Mouse (Mus musculus): ENCODE data around the gene Pkig. TPM values are rescaled to one million over a fixed set of nuclear protein-coding genes. Genes with fewer than 3 reads are reported as not detected.
"Not testable (repeated sequence)": the region's sequence is repeated elsewhere in the genome, so short reads cannot be mapped to it uniquely, and the experiment has no call there.

The Pkig gene
- total RNA-seq, 1 experiment = 14.8 TPM

DNA sequence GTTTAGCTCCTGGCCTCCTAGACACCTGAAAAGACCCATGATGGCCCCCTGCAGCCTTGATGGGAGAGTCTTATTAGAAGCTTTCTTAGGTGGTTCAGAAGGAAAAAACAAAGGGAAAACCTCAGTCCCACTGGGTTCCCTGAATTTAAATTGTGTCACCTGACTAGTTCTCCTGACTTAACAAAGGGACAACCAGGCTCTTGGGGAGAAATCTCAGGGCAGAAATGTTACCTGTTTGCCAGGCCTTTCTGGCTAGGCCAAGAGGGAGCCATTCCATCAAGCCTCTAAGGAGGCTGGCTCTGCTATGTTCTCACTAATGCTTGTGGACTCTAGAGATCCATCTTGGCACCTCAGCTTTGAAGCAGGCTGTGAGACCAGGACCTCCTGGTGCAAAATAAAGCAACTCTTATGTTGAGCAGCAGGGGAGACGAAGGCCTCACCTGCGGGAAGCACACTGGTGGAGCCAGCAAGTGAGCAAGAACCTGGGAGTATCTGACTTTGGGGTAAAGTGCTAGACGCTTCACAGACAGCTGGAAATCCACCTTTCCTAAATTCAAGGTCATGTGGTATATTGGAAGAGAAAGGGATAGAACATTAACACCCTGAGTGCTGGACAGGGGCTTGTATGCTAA lies 40.8 kb upstream of the Pkig start:
- Histone ChIP-seq H3K4me1 (ENCODE audit: control insufficient read depth in 2 of 2, insufficient read depth in 2 of 2, low read length in 2 of 2, poor library complexity in 1 of 2) (no peaks in the 10 kb centered on the region), H3K36me3 (ENCODE audit: control insufficient read depth, insufficient read depth, low read length, poor library complexity, severe bottlenecking) (peaks cover 6% of the 10 kb centered on the region), H3K9ac (ENCODE audit: insufficient read depth, low read depth, low read length, poor library complexity, severe bottlenecking) (no peak overlapping the region), H3K9me3 (ENCODE audit: control insufficient read depth, insufficient read depth, low read depth, low read length) (no peaks in the 10 kb centered on the region), H3K27ac (ENCODE audit: insufficient read depth, low read depth, low read length, poor library complexity, severe bottlenecking) (no peak overlapping the region), H3K4me3 (ENCODE audit: insufficient read depth in 1 of 2, low read depth in 1 of 2, low read length in 2 of 2, poor library complexity in 1 of 2, severe bottlenecking in 1 of 2) (no peak overlapping the region)
- no peak for DNase-seq (ENCODE audit: low read depth, low spot score)
- TF ChIP-seq HCFC1 (IDR thresholded peaks at IDR 0.05; ENCODE audit: borderline replicate concordance, insufficient read depth, low read length) = no peak
- no peak for TF ChIP-seq ZNF384 (IDR thresholded peaks at IDR 0.05; ENCODE audit: low read depth, low read length)
- no peak for TF ChIP-seq CHD2 (IDR thresholded peaks at IDR 0.05; ENCODE audit: low read depth, low read length)
- in situ Hi-C loops (cut with MboI; ENCODE audit: low sequenced_read_pairs in 2 of 2, unreplicated experiment in 2 of 2) = no loop called here

GRCm38 (mm10) chr2:163617874-163618273 lies 40.3 kb upstream of the Pkig start:
- DNase-seq (ENCODE audit: low read depth, low spot score) = no peak
- no peaks in the 10 kb centered on the region for H3K4me1 ChIP-seq (ENCODE audit: control insufficient read depth in 2 of 2, insufficient read depth in 2 of 2, low read length in 2 of 2, poor library complexity in 1 of 2)
- no peak overlapping the region for H3K9ac ChIP-seq (ENCODE audit: insufficient read depth, low read depth, low read length, poor library complexity, severe bottlenecking)
- H3K4me3 ChIP-seq (ENCODE audit: insufficient read depth in 1 of 2, low read depth in 1 of 2, low read length in 2 of 2, poor library complexity in 1 of 2, severe bottlenecking in 1 of 2) = no peak overlapping the region
- TF ChIP-seq MAFK (IDR thresholded peaks at IDR 0.05; ENCODE audit: insufficient read depth, low read depth, low read length) (no peak), ZC3H11A (IDR thresholded peaks at IDR 0.05; ENCODE audit: borderline replicate concordance, low read depth, low read length) (no peak), CHD2 (IDR thresholded peaks at IDR 0.05; ENCODE audit: low read depth, low read length) (no peak), HCFC1 (IDR thresholded peaks at IDR 0.05; ENCODE audit: borderline replicate concordance, insufficient read depth, low read length) (no peak), ZNF384 (IDR thresholded peaks at IDR 0.05; ENCODE audit: low read depth, low read length) (no peak)
- in situ Hi-C loops (cut with MboI; ENCODE audit: low sequenced_read_pairs in 2 of 2, unreplicated experiment in 2 of 2) = no loop called here
- H3K27ac ChIP-seq (ENCODE audit: insufficient read depth, low read depth, low read length, poor library complexity, severe bottlenecking) = no peak overlapping the region
- H3K9me3 ChIP-seq (ENCODE audit: control insufficient read depth, insufficient read depth, low read depth, low read length) = no peaks in the 10 kb centered on the region
- peaks cover 5% of the 10 kb centered on the region for H3K36me3 ChIP-seq (ENCODE audit: control insufficient read depth, insufficient read depth, low read length, poor library complexity, severe bottlenecking)

DNA sequence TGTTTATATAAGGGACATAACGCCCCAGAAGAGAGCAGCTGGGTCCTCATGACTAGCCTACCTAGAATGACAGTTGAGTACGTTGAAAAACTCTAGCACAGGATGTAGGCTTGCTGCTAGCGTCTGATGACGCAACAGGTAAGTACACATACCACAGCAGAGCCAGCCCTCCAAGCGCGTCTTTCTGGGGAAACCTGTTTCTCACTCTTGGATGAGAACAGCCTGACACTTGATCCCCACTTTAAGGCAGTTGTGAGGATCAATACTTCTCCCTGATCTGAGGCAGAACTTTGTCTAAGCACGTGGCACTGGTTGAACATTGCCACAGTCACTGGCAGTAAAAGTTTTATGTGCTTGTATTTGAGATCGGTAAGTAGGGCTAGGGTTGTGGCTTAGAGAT lies 37.7 kb upstream of the Pkig start:
- in situ Hi-C loops (cut with MboI; ENCODE audit: low sequenced_read_pairs in 2 of 2, unreplicated experiment in 2 of 2) = no loop called here
- Histone ChIP-seq H3K27ac (ENCODE audit: insufficient read depth, low read depth, low read length, poor library complexity, severe bottlenecking) (no peak overlapping the region), H3K9me3 (ENCODE audit: control insufficient read depth, insufficient read depth, low read depth, low read length) (no peaks in the 10 kb centered on the region), H3K4me1 (ENCODE audit: control insufficient read depth in 2 of 2, insufficient read depth in 2 of 2, low read length in 2 of 2, poor library complexity in 1 of 2) (no peaks in the 10 kb centered on the region), H3K4me3 (ENCODE audit: insufficient read depth in 1 of 2, low read depth in 1 of 2, low read length in 2 of 2, poor library complexity in 1 of 2, severe bottlenecking in 1 of 2) (no peak overlapping the region), H3K9ac (ENCODE audit: insufficient read depth, low read depth, low read length, poor library complexity, severe bottlenecking) (no peak overlapping the region), H3K36me3 (ENCODE audit: control insufficient read depth, insufficient read depth, low read length, poor library complexity, severe bottlenecking) (peaks cover 2% of the 10 kb centered on the region)
- DNase-seq (ENCODE audit: low read depth, low spot score) = no peak
- TF ChIP-seq ZC3H11A (IDR thresholded peaks at IDR 0.05; ENCODE audit: borderline replicate concordance, low read depth, low read length) = no peak
- TF ChIP-seq MAFK (IDR thresholded peaks at IDR 0.05; ENCODE audit: insufficient read depth, low read depth, low read length) = no peak
- no peak for TF ChIP-seq ZNF384 (IDR thresholded peaks at IDR 0.05; ENCODE audit: low read depth, low read length)
- no peak for TF ChIP-seq CHD2 (IDR thresholded peaks at IDR 0.05; ENCODE audit: low read depth, low read length)
- no peak for TF ChIP-seq HCFC1 (IDR thresholded peaks at IDR 0.05; ENCODE audit: borderline replicate concordance, insufficient read depth, low read length)

DNA sequence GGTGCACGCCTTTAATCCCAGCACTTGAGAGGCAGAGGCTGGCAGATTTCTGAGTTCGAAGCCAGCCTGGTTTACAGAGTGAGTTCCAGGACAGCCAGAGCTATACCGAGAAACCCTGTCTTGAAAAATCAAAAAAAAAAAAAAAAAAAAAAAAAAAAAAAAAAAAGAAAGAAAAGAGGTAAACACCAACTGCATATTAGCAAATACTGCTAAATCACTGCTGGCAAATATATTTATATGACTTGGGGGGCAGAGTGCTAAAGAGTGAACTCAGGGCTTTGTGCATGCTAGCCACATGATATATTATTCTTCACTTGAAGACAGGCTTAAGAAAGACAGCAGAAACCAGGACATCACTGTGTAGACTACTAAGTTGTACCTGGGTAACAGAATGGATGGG lies 36.8 kb upstream of the Pkig start:
- in situ Hi-C loops (cut with MboI; ENCODE audit: low sequenced_read_pairs in 2 of 2, unreplicated experiment in 2 of 2); H3K27ac ChIP-seq (ENCODE audit: insufficient read depth, low read depth, low read length, poor library complexity, severe bottlenecking); H3K9ac ChIP-seq (ENCODE audit: insufficient read depth, low read depth, low read length, poor library complexity, severe bottlenecking): not testable (repeated sequence)

GRCm38 (mm10) chr2:163631223-163631622 lies 27.0 kb upstream of the Pkig start:
- DNase-seq (ENCODE audit: low read depth, low spot score) = no peak
- Histone ChIP-seq H3K9ac (ENCODE audit: insufficient read depth, low read depth, low read length, poor library complexity, severe bottlenecking) (no peak overlapping the region), H3K9me3 (ENCODE audit: control insufficient read depth, insufficient read depth, low read depth, low read length) (no peaks in the 10 kb centered on the region), H3K4me3 (ENCODE audit: insufficient read depth in 1 of 2, low read depth in 1 of 2, low read length in 2 of 2, poor library complexity in 1 of 2, severe bottlenecking in 1 of 2) (no peak overlapping the region), H3K36me3 (ENCODE audit: control insufficient read depth, insufficient read depth, low read length, poor library complexity, severe bottlenecking) (peaks cover 14% of the 10 kb centered on the region), H3K27ac (ENCODE audit: insufficient read depth, low read depth, low read length, poor library complexity, severe bottlenecking) (no peak overlapping the region), H3K4me1 (ENCODE audit: control insufficient read depth in 2 of 2, insufficient read depth in 2 of 2, low read length in 2 of 2, poor library complexity in 1 of 2) (no peaks in the 10 kb centered on the region)
- TF ChIP-seq ZC3H11A (IDR thresholded peaks at IDR 0.05; ENCODE audit: borderline replicate concordance, low read depth, low read length) (no peak), ZNF384 (IDR thresholded peaks at IDR 0.05; ENCODE audit: low read depth, low read length) (no peak), MAFK (IDR thresholded peaks at IDR 0.05; ENCODE audit: insufficient read depth, low read depth, low read length) (no peak)
- in situ Hi-C loops (cut with MboI; ENCODE audit: low sequenced_read_pairs in 2 of 2, unreplicated experiment in 2 of 2) = no loop called here

More for the DNA sequence above, 36.8 kb upstream of the Pkig start:
- not testable (repeated sequence) for H3K9me3 ChIP-seq (ENCODE audit: control insufficient read depth, insufficient read depth, low read depth, low read length); DNase-seq (ENCODE audit: low read depth, low spot score); H3K4me3 ChIP-seq (ENCODE audit: insufficient read depth in 1 of 2, low read depth in 1 of 2, low read length in 2 of 2, poor library complexity in 1 of 2, severe bottlenecking in 1 of 2); H3K4me1 ChIP-seq (ENCODE audit: control insufficient read depth in 2 of 2, insufficient read depth in 2 of 2, low read length in 2 of 2, poor library complexity in 1 of 2); H3K36me3 ChIP-seq (ENCODE audit: control insufficient read depth, insufficient read depth, low read length, poor library complexity, severe bottlenecking)
